Mouse (Mus musculus) lung, postnatal 0 days (tissue): ENCODE measurements around the gene Rinl. TPM values are rescaled to one million over a fixed set of nuclear protein-coding genes. Genes with fewer than 3 reads are reported as not detected.

ENCODE experiments used
- ATAC-seq: fragments of 200-750 bp; cut with Nextera tagmentation; 2 replicates; pipeline ENCODE4 v1.8.0; 2017; ENCODE audit warnings: moderate library complexity
- DNase-seq: peaks from one replicate; pipeline ENCODE4 v3.0.0-alpha.2; 2016; ENCODE audit warnings: low spot score
- H3K27ac ChIP-seq: fragments of 300-500 bp; sonication (generic); 2 replicates; pipeline ENCODE4 v1.5.1; 2014; ENCODE audit warnings: antibody characterized with exemption, mild to moderate bottlenecking, low read length, mixed read lengths
- H3K27me3 ChIP-seq: fragments of 300-500 bp; sonication (generic); replicated peaks from 2 replicates; pipeline ENCODE4 v1.6.1; 2014; ENCODE audit warnings: low read length, mixed read lengths; ENCODE audit not compliant: insufficient read depth
- H3K36me3 ChIP-seq: fragments of 300-500 bp; sonication (generic); 2 replicates; pipeline ENCODE4 v1.6.1; 2014; ENCODE audit warnings: low read length, mixed read lengths; ENCODE audit not compliant: insufficient read depth
- H3K4me1 ChIP-seq: fragments of 300-500 bp; sonication (generic); 2 replicates; pipeline ENCODE4 v1.6.1; 2014; ENCODE audit warnings: antibody characterized with exemption, low read depth, low read length, mixed read lengths; ENCODE audit not compliant: insufficient read depth
- H3K4me2 ChIP-seq: fragments of 300-500 bp; sonication (generic); replicated peaks from 2 replicates; pipeline ENCODE4 v1.6.1; 2014; ENCODE audit warnings: low read depth, mild to moderate bottlenecking, low read length, moderate library complexity, mixed read lengths
- H3K4me3 ChIP-seq: fragments of 300-500 bp; sonication (generic); 2 replicates; pipeline ENCODE4 v1.5.1; 2014; ENCODE audit warnings: low read depth, low read length
- H3K9ac ChIP-seq: fragments of 300-500 bp; sonication (generic); replicated peaks from 2 replicates; pipeline ENCODE4 v1.6.1; 2014; ENCODE audit warnings: low read depth, mild to moderate bottlenecking
- H3K9me3 ChIP-seq: fragments of 300-500 bp; sonication (generic); 2 replicates; pipeline ENCODE4 v1.6.1; 2016; ENCODE audit warnings: low read length, mixed read lengths
- CTCF ChIP-seq: IDR thresholded peaks from 2 replicates; pipeline ENCODE4 v1.5.1; 2016; ENCODE audit warnings: antibody characterized with exemption, mild to moderate bottlenecking
- EP300 ChIP-seq: IDR thresholded peaks from 2 replicates; pipeline ENCODE4 v1.6.1; 2016; ENCODE audit warnings: antibody characterized with exemption, mild to moderate bottlenecking, control low read depth
- WGBS: fragments of 180-500 bp; shearing (Covaris S2); extraction: QIAGEN DNeasy Blood & Tissue Kit; methylation state at CpG from one replicate; pipeline ENCODE4 v1.1.7; 2014; 5-methylcytosine and 5-hydroxymethylcytosine counted together
- polyA plus RNA-seq: library from polyadenylated mRNA; unstranded; fragments of >200 nt; fragmentation: Nextera tagmentation; extraction: Ambion mirVana; gene quantifications from 2 replicates; pipeline ENCODE4 v1.2.1, GENCODE M21; 2015

The Rinl gene
- polyA plus RNA-seq, 1 experiment from 2014 or later: 10.2 TPM

GRCm38 (mm10) chr7:28814306-28815034, 25.7 kb downstream of the Rinl start:
- TF ChIP-seq EP300 (no peak), CTCF (no peak)
- Histone ChIP-seq H3K9ac (no peak overlapping the region), H3K9me3 (no peaks in the 10 kb centered on the region), H3K27ac (no peak overlapping the region), H3K4me3 (no peak overlapping the region), H3K4me2 (no peak overlapping the region), H3K27me3 (no peaks in the 10 kb centered on the region), H3K36me3 (peaks cover 53% of the 10 kb centered on the region), H3K4me1 (peaks cover 12% of the 10 kb centered on the region; the same call in 1 of the 2 replicates)
- DNase-seq: no peak
- WGBS: 71% methylated on average over 5 of the region's 5 CpGs
- no peak for ATAC-seq

DNA sequence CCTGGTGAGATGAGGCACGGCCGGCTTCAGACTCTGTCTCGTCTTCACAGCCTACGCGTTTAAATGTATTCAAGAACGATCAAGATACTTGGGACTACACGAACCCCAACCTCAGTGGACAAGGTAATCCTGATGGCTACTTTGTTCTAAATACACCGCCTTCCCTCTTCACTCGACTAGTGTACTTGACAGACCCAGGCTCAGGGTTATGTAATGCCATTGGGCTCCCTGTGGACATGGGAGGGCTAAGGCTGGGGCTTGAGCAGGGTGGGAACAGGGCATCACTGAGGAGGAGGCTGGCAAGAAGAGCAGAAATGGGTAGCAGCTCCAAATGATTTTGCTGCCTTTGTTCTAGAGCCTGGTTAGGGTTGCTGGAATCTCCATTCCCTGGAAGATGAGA, 26.5 kb downstream of the Rinl start:
- no peaks in the 10 kb centered on the region for H3K27me3 ChIP-seq
- TF ChIP-seq EP300 (no peak), CTCF (no peak)
- H3K9me3 ChIP-seq: no peaks in the 10 kb centered on the region
- no peak overlapping the region for H3K4me3 ChIP-seq
- 76% methylated on average over 9 of the region's 9 CpGs for WGBS
- no peak for ATAC-seq
- peaks cover 59% of the 10 kb centered on the region for H3K36me3 ChIP-seq
- H3K27ac ChIP-seq: no peak overlapping the region
- no peak overlapping the region for H3K9ac ChIP-seq
- no peak for DNase-seq
- H3K4me1 ChIP-seq: peaks cover 15% of the 10 kb centered on the region; the same call in 1 of the 2 replicates
- no peak overlapping the region for H3K4me2 ChIP-seq

DNA sequence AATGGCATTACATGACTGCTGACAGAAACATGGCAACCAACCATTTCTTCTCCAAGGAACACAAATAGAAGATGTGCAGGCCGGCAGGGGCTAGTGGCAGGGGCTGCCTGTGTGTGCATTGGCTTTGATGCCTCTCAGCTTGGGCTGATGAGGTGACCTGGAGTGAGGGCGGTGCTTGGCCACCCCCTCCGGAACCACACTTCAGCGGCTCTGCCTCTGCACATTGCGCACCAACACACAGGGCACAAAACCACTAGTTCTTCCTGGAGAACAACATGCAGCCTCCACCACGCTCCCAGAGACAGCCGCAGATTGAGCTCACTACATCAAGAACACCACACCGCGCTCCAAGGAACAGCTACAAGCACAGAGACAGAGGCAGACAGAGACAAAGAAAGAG, 27.4 kb downstream of the Rinl start:
- WGBS: 73% methylated on average over 9 of the region's 9 CpGs

GRCm38 (mm10) chr7:28816920-28817319, 28.2 kb downstream of the Rinl start:
- Histone ChIP-seq H3K27ac (no peak overlapping the region), H3K4me2 (no peak overlapping the region), H3K9ac (no peak overlapping the region), H3K4me3 (no peak overlapping the region), H3K36me3 (peaks cover 73% of the 10 kb centered on the region), H3K27me3 (no peaks in the 10 kb centered on the region), H3K4me1 (peaks cover 16% of the 10 kb centered on the region; the same call in 1 of the 2 replicates), H3K9me3 (no peaks in the 10 kb centered on the region)
- no peak for TF ChIP-seq CTCF
- TF ChIP-seq EP300: no peak
- WGBS: 90% methylated on average over 10 of the region's 10 CpGs
- ATAC-seq (no peak), DNase-seq (no peak)

More for the DNA sequence above, 27.4 kb downstream of the Rinl start:
- H3K9me3 ChIP-seq: no peaks in the 10 kb centered on the region
- H3K27ac ChIP-seq: no peak overlapping the region
- ATAC-seq (no peak), DNase-seq (no peak)
- no peak overlapping the region for H3K4me3 ChIP-seq
- H3K4me1 ChIP-seq: peaks cover 18% of the 10 kb centered on the region; the same call in 1 of the 2 replicates
- H3K4me2 ChIP-seq: no peak overlapping the region
- no peak overlapping the region for H3K9ac ChIP-seq
- TF ChIP-seq EP300 (no peak), CTCF (no peak)
- H3K27me3 ChIP-seq: no peaks in the 10 kb centered on the region
- H3K36me3 ChIP-seq: peaks cover 69% of the 10 kb centered on the region

DNA sequence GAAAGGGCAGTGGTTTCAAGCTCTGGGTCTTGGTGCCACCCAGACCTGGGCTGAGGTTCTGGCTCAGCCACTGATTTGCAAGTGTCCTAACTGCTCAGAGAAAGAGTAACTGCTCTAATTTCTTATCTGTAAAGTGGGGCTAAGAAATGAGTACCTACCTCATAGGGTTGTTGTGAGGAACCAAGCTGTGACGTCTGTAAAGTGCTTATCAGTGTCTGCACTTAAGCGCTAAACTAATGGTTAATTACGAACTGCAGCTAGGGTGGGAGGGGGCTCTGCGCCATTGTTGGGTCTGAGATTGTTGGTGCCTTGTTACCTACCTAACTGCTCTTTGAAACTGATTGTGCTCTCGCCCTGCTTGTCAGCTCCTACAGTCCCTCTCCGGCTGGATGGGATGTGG, 28.8 kb downstream of the Rinl start:
- DNase-seq (no peak), ATAC-seq (no peak)
- WGBS: 67% methylated on average over 6 of the region's 6 CpGs
- Histone ChIP-seq H3K4me3 (no peak overlapping the region), H3K9ac (no peak overlapping the region), H3K27ac (no peak overlapping the region), H3K27me3 (no peaks in the 10 kb centered on the region), H3K36me3 (peaks cover 78% of the 10 kb centered on the region), H3K4me1 (peaks cover 13% of the 10 kb centered on the region; the same call in 1 of the 2 replicates), H3K4me2 (no peak overlapping the region), H3K9me3 (no peaks in the 10 kb centered on the region)
- TF ChIP-seq CTCF (no peak), EP300 (no peak)

DNA sequence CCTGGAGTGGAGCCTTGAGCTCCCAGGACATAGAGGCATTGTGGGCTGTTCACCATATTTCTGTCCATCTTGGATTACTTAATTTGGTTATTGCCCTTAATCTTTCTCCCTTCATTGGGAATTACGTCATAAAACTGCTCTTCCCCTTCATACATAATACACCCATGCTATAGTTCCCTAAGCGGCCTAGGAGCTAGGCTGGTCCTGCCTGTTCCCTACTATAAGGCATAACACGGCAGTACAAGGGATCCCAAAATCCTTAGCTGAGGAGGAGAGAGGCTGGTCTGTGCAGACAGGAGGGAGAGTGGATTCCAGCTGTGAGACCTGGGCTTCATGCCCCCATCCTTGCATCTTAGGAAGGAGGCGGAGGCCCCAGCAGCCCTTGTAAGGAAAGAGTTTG, 29.2 kb downstream of the Rinl start:
- no peak overlapping the region for H3K9ac ChIP-seq

More for the DNA sequence above, 29.2 kb downstream of the Rinl start:
- no peak for TF ChIP-seq EP300
- TF ChIP-seq CTCF: no peak
- Histone ChIP-seq H3K27me3 (no peaks in the 10 kb centered on the region), H3K27ac (no peak overlapping the region), H3K4me2 (no peak overlapping the region), H3K4me1 (peaks cover 10% of the 10 kb centered on the region; the same call in 1 of the 2 replicates), H3K4me3 (no peak overlapping the region), H3K9me3 (no peaks in the 10 kb centered on the region), H3K36me3 (peaks cover 78% of the 10 kb centered on the region)
- WGBS: 83% methylated on average over 4 of the region's 4 CpGs
- no peak for ATAC-seq
- DNase-seq: no peak
